8 mouse cellular contexts compared by ENCODE assay signal in genomic region chr8:94695341-94695993, GRCm38 (mm10). TPM values are rescaled to one million over a fixed set of nuclear protein-coding genes. Genes with fewer than 3 reads are reported as not detected.
DNase-seq lines count a peak whose midpoint lies in the region; ATAC-seq and TF ChIP-seq lines count a peak whose summit lies in the region.

No protein-coding gene starts in this region.

- no peak for TF ChIP-seq POLR2A in lung, adult 2 months (IDR thresholded peaks at IDR 0.05; ENCODE audit: borderline replicate concordance, extremely low read depth, low read depth, low read length)

- ATAC-seq in embryonic facial prominence, embryonic 15.5 days (ENCODE audit: insufficient number of reproducible peaks, low FRiP score, low TSS enrichment, low read depth): peak; percentile 7; the same call in 1 of the 2 replicates
- peak; percentile 24 for ATAC-seq in megakaryocyte progenitor cell, adult 5-6 weeks (replicated peaks; ENCODE audit: poor library complexity)

- H3K9ac ChIP-seq in embryonic facial prominence, embryonic 15.5 days: peak overlapping the region; percentile 18; the same call in 1 of the 2 replicates

- H3K27me3 ChIP-seq in embryonic facial prominence, embryonic 15.5 days: peaks cover 57% of the 10 kb centered on the region

- H3K27ac ChIP-seq in embryonic facial prominence, embryonic 15.5 days (replicated peaks): no peak overlapping the region

- peak overlapping the region; percentile 69 for H3K4me3 ChIP-seq in lung, adult 2 months (replicated peaks; ENCODE audit: extremely low read depth, low read depth, low read length)
- H3K4me3 ChIP-seq in embryonic facial prominence, embryonic 15.5 days (replicated peaks): peak overlapping the region; percentile 48

- peaks cover 8% of the 10 kb centered on the region for H3K4me1 ChIP-seq in lung, adult 2 months (ENCODE audit: control insufficient read depth, insufficient read depth, low read length)
- H3K4me1 ChIP-seq in embryonic facial prominence, embryonic 15.5 days: peaks cover 27% of the 10 kb centered on the region

- H3K4me2 ChIP-seq in embryonic facial prominence, embryonic 15.5 days (replicated peaks): peak overlapping the region; percentile 84

- H3K36me3 ChIP-seq in embryonic facial prominence, embryonic 15.5 days: no peaks in the 10 kb centered on the region

- H3K9me3 ChIP-seq in embryonic facial prominence, embryonic 15.5 days (replicated peaks): no peaks in the 10 kb centered on the region

- intact Hi-C loops in gastrocnemius, postnatal 14 days (cut with DNase I; ENCODE audit: low total_unique reads): loop anchor here (10.0 kb wide), 1 partner anchor 91 kb away; the partner anchor contains the start of genes Fam192a and Rspry1

- no peak for TF ChIP-seq CTCF in lung, adult 2 months (IDR thresholded peaks at IDR 0.05; ENCODE audit: insufficient read depth, low read length)

- no peak for DNase-seq in lung, adult 2 months
- DNase-seq in lung, postnatal 10 days: no peak
- DNase-seq in kidney, adult 11 months: peak; percentile 78
- DNase-seq in gastrocnemius, postnatal 14 days: no peak
- DNase-seq in gastrocnemius, postnatal 10 days: no peak
- no peak for DNase-seq in right cerebral cortex, postnatal 4 days

- 4% methylated on average over 31 of the region's 31 CpGs for WGBS in lung, adult 2 months
- under 1% methylated on average over 31 of the region's 31 CpGs for WGBS in embryonic facial prominence, embryonic 15.5 days

RNA-seq across cellular contexts. Expression of gene Pllp, which starts 0.6 kb away (rescaled TPM):
- 108 and 172 TPM in 2 replicates for polyA plus RNA-seq in lung, adult 2 months (2012; rRNA removed)
- 10.9 and 14.2 TPM in 2 replicates for polyA plus RNA-seq in embryonic facial prominence, embryonic 15.5 days (2015; fragmentation: Nextera tagmentation; extraction: Ambion mirVana)
- total RNA-seq in megakaryocyte progenitor cell, adult 5-6 weeks (2015): not detected in 2 replicates
- not detected in 2 replicates for total RNA-seq in megakaryocyte progenitor cell, adult 5-6 weeks (2017)
- total RNA-seq in gastrocnemius, postnatal 14 days (2021): 10 to 100 TPM in 1 of 2 experiments, 1 to 10 TPM in 1; 2.7 to 13.1 TPM
- 10 to 100 TPM in 1 of 2 experiments, 1 to 10 TPM in 1; 7.1 to 11.7 TPM for total RNA-seq in gastrocnemius, postnatal 10 days (2021)

RNA-seq across cellular contexts. Expression of gene Arl2bp, which starts 29.1 kb away (rescaled TPM):
- polyA plus RNA-seq in lung, adult 2 months (2012; rRNA removed): 104 and 126 TPM in 2 replicates
- 118 and 120 TPM in 2 replicates for polyA plus RNA-seq in embryonic facial prominence, embryonic 15.5 days (2015; fragmentation: Nextera tagmentation; extraction: Ambion mirVana)
- 21.1 and 26.4 TPM in 2 replicates for total RNA-seq in megakaryocyte progenitor cell, adult 5-6 weeks (2015)
- 73.3 and 75.1 TPM in 2 replicates for total RNA-seq in megakaryocyte progenitor cell, adult 5-6 weeks (2017)
- 10 to 100 TPM; 63.2 to 64.6 TPM for total RNA-seq in gastrocnemius, postnatal 14 days (2021)
- total RNA-seq in gastrocnemius, postnatal 10 days (2021): 10 to 100 TPM; 73.8 to 76.3 TPM

RNA-seq across cellular contexts. Expression of gene Ccl22, which starts 49.9 kb away (rescaled TPM):
- polyA plus RNA-seq in lung, adult 2 months (2012; rRNA removed): 11.8 and 11.9 TPM in 2 replicates
- not detected in 2 replicates for polyA plus RNA-seq in embryonic facial prominence, embryonic 15.5 days (2015; fragmentation: Nextera tagmentation; extraction: Ambion mirVana)
- total RNA-seq in megakaryocyte progenitor cell, adult 5-6 weeks (2015): not detected in 2 replicates
- total RNA-seq in megakaryocyte progenitor cell, adult 5-6 weeks (2017): not detected in 2 replicates
- not detected for total RNA-seq in gastrocnemius, postnatal 14 days (2021)
- not detected for total RNA-seq in gastrocnemius, postnatal 10 days (2021)
